Mouse (Mus musculus) kidney, adult 2 months (tissue): ENCODE results near the gene Ppm1h. TPM values are rescaled to one million over a fixed set of nuclear protein-coding genes. Genes with fewer than 3 reads are reported as not detected.

Experiments used
- DNase-seq: peaks from one replicate; pipeline ENCODE4 v3.0.0; 2021
- H3K27ac ChIP-seq: fragments of 200-500 bp; 2 replicates; pipeline ENCODE4 v1.5.1; 2012; ENCODE audit warnings: low read depth, low read length, control low read depth, inconsistent platforms; ENCODE audit not compliant: insufficient read depth
- H3K27me3 ChIP-seq: fragments of 200-500 bp; replicated peaks from 2 replicates; pipeline ENCODE4 v1.6.1; 2012; ENCODE audit warnings: mild to moderate bottlenecking, moderate library complexity, low read length, inconsistent platforms; ENCODE audit not compliant: control insufficient read depth, insufficient read depth
- H3K36me3 ChIP-seq: fragments of 200-500 bp; 2 replicates; pipeline ENCODE4 v1.6.1; 2012; ENCODE audit warnings: mild to moderate bottlenecking, moderate library complexity, low read length, inconsistent platforms; ENCODE audit not compliant: control insufficient read depth, insufficient read depth
- H3K4me1 ChIP-seq: fragments of 200-500 bp; 2 replicates; pipeline ENCODE4 v1.6.1; 2011; ENCODE audit warnings: low read length; ENCODE audit not compliant: control insufficient read depth, insufficient read depth
- H3K4me3 ChIP-seq: fragments of 200-500 bp; 2 replicates; pipeline ENCODE4 v1.5.1; 2011; ENCODE audit warnings: mild to moderate bottlenecking, low read depth, low read length, control low read depth; ENCODE audit not compliant: insufficient read depth
- CTCF ChIP-seq: fragments of 200-500 bp; conservative IDR thresholded peaks from 2 replicates; pipeline ENCODE4 v1.5.1; 2011; ENCODE audit warnings: low read depth, mild to moderate bottlenecking, control low read depth, low read length, moderate library complexity, mixed read lengths; ENCODE audit not compliant: insufficient read depth, insufficient read length
- POLR2A ChIP-seq: fragments of 200-500 bp; IDR thresholded peaks from one replicate; pipeline ENCODE4 v1.6.1; 2011; ENCODE audit warnings: low read depth, low read length, control low read depth
- WGBS: fragments of 180-500 bp; shearing (Covaris S2); methylation state at CpG from one replicate; pipeline ENCODE4 v1.1.7; 2018; 5-methylcytosine and 5-hydroxymethylcytosine counted together
- polyA plus RNA-seq: library from polyadenylated mRNA; depleted of rRNA; stranded (reverse); fragments of >200 nt; gene quantifications from 2 replicates; pipeline ENCODE4 v1.2.3, GENCODE M21; 2012

Ppm1h gene
- polyA plus RNA-seq, 1 experiment, result 27.1 TPM

DNA sequence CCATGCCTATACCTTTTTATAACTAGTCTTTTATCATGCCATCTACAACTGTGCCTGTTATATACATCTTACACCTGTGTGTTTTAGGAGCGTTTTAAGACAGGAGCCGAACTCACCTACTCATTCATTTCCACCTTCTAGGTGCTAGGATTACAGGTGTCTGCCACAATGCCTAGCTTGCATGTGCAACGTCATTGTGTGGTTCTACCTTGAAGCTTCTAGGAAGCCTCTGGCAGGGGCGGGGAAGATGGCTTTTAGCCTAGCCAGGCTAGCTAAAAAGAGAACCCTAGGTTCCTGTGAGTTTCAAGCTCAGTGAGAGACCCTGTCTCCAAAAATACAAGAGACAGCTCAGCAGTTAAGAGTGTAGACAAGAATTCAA lies 122.2 kb downstream of the Ppm1h start:
- no peaks in the 10 kb centered on the region; the same call in 1 of the 2 replicates for H3K4me1 ChIP-seq
- H3K27me3 ChIP-seq, result no peaks in the 10 kb centered on the region
- no peak for TF ChIP-seq CTCF
- no peak for TF ChIP-seq POLR2A
- WGBS, result 82% methylated on average over 4 of the region's 4 CpGs
- no peak for DNase-seq
- no peaks in the 10 kb centered on the region for H3K36me3 ChIP-seq
- H3K4me3 ChIP-seq, result no peak overlapping the region
- no peak overlapping the region for H3K27ac ChIP-seq

DNA sequence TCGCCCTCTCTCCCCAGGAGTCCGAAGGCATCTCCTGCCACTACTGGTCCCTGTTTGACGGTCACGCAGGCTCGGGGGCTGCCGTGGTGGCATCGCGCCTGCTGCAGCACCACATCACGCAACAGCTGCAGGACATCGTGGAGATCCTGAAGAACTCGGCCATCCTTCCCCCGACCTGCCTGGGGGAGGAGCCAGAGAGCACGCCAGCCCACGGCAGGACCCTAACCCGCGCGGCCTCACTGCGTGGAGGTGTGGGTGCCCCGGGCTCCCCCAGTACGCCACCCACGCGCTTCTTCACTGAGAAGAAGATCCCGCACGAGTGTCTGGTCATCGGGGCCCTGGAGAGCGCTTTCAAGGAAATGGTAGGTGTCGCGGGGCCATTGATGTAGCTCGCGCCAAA lies 123.7 kb downstream of the Ppm1h start:
- no peak for DNase-seq
- TF ChIP-seq POLR2A (no peak), CTCF (no peak)
- no peaks in the 10 kb centered on the region for H3K36me3 ChIP-seq
- no peak overlapping the region for H3K4me3 ChIP-seq
- no peaks in the 10 kb centered on the region for H3K27me3 ChIP-seq
- H3K4me1 ChIP-seq, result no peaks in the 10 kb centered on the region; the same call in 1 of the 2 replicates
- WGBS, result 57% methylated on average over 30 of the region's 30 CpGs
- H3K27ac ChIP-seq, result no peak overlapping the region

DNA sequence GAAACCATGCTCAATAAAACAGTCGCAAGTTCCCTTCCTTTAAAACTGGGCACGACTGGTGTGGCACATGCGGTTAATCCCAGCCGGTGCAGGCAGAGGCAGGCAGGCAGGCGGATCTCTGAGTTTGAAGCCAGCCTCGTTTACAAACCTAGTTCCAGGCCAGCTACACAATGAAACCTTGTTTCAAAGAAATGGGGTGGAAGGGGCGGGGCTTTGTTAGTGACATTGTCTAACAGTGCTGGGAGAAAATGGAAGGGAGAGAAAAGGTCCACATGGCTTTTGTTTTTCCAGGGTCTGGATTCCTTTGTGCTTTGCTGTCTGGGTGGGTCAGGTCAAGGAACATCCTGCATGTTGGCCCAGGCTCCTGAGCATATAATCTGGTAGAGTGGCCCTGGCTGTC lies 124.3 kb downstream of the Ppm1h start:
- Histone ChIP-seq H3K36me3 (no peaks in the 10 kb centered on the region), H3K4me1 (no peaks in the 10 kb centered on the region; the same call in 1 of the 2 replicates), H3K27ac (no peak overlapping the region), H3K27me3 (no peaks in the 10 kb centered on the region), H3K4me3 (no peak overlapping the region)
- DNase-seq, result no peak
- no peak for TF ChIP-seq CTCF
- WGBS, result 76% methylated on average over 7 of the region's 7 CpGs

DNA sequence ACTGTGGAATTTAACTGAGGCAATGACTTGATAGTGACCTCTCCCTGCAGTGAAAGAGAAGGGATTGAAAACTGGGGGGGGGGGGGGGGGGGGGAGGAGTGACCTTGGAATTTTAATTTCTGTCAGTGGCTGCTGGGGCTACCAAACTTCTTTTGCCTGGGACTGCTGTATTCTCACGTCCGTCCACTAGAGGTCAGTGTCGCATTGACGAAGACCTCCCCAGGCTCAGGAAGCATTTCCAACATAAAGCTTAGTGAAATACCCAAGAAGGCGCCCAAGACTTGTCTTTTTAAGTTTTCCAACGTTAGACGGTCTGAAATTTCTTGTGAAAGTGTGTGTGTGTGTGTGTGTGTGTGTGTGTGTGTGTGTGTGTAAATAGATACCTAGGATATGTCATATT lies 125.3 kb downstream of the Ppm1h start:
- Histone ChIP-seq H3K4me1 (no peaks in the 10 kb centered on the region; the same call in 1 of the 2 replicates), H3K27me3 (no peaks in the 10 kb centered on the region), H3K4me3 (no peak overlapping the region), H3K27ac (no peak overlapping the region), H3K36me3 (no peaks in the 10 kb centered on the region)
- TF ChIP-seq POLR2A (no peak), CTCF (peak; percentile 92)
- WGBS, result 10% methylated on average over 7 of the region's 7 CpGs
- DNase-seq, result peak; percentile 64

DNA sequence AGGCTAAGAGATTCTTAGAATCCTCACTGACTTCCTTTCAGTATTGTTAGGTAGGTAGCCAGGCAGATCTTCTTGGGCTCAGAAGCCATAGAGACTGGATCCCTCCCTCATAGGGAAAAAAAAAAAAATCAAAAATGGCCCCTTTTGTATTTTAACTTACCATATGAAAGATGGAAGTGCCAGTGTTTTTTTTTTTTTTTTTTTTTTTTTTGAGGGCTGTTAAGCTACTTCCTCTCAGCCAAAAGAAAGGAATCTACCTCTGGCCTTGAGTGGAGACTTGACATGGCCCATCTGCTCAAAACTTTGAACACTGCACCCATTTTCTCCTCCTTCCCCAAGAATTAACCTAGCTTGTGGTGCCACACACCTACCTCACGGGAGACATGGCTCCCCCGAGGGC lies 127.3 kb downstream of the Ppm1h start:
- Histone ChIP-seq H3K27ac (no peak overlapping the region), H3K4me1 (no peaks in the 10 kb centered on the region; the same call in 1 of the 2 replicates), H3K4me3 (no peak overlapping the region), H3K36me3 (no peaks in the 10 kb centered on the region), H3K27me3 (no peaks in the 10 kb centered on the region)
- no peak for DNase-seq
- TF ChIP-seq POLR2A, result no peak
- TF ChIP-seq CTCF, result no peak
- WGBS, result 42% methylated on average over 2 of the region's 2 CpGs

DNA sequence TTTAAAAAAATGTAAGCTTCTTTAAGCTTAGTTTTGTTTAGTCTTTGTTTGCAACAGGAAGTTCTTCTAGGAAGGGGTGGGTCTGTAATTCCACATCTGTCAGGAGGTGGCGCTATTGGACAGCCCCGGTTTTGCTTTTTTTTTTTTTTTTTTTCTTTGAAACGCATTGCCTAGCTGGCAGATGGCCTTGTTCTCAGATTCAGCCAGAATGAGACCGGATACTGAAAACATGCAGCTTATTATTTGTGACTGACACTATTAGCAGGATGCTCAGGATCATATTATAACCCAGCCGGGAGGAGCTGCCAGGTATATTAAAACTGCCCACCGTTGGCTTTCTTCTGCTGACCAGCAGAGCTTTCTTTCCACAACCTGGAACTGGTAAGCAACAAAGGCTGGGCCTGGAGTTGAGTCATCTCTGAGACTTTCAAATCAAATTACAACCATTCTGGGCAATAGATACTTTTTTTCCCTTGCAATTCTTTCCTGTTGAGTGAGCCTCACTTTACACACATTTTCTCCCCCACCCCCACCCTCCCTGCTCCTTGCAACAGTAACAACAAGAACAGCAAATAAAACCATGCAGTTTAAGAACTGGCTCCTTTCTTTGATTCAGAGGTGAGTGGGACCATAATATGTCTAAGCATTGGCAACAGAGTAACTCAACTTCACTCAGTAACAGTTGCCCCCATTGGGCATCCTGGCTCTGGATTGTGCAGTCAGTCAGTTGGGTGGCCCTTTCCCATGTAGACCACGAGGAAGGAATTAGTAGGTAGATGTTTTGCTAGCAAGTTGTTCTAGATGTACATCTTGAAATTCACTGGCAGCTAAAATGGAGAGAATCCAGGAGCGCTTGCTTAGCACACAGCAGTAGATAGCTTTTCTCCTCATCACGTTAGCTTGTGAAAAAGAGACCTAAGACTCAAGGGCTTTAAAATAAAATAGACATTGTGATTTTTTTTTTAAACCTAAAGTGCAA lies 128.9 kb downstream of the Ppm1h start:
- H3K4me3 ChIP-seq, result no peak overlapping the region
- H3K4me1 ChIP-seq, result no peaks in the 10 kb centered on the region; the same call in 1 of the 2 replicates
- H3K27ac ChIP-seq, result peak overlapping the region; percentile 8; the same call in 1 of the 2 replicates
- WGBS, result 28% methylated on average over 9 of the region's 9 CpGs
- no peaks in the 10 kb centered on the region for H3K36me3 ChIP-seq
- H3K27me3 ChIP-seq, result no peaks in the 10 kb centered on the region
- TF ChIP-seq POLR2A (no peak), CTCF (peak; percentile 63)
- DNase-seq, result peak; percentile 79

DNA sequence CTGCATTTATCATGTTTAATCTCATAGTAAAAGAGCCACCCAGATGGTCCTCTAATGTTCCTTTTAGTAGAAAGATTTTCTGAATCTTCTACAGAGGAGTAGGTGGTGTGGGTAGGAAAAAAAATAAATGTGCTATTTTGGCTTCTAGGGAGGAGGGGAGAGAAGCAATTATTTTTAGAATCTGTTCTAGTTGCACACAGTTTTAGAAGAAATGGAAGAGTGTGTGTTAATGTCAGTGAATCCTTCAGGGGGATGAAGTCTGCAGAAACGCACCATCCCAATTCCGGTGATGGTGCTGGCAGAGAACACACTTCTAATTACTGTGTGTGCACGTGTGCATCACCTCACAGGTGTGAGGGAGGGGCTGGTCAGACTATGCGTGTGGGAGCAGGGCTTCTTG lies 129.6 kb downstream of the Ppm1h start:
- no peak for DNase-seq
- no peak for TF ChIP-seq CTCF
- no peak for TF ChIP-seq POLR2A
- Histone ChIP-seq H3K27ac (no peak overlapping the region), H3K27me3 (no peaks in the 10 kb centered on the region), H3K4me3 (no peak overlapping the region), H3K4me1 (no peaks in the 10 kb centered on the region; the same call in 1 of the 2 replicates), H3K36me3 (no peaks in the 10 kb centered on the region)
- 75% methylated on average over 4 of the region's 4 CpGs for WGBS
